Mouse (Mus musculus) forebrain, embryonic 16.5 days (tissue): ENCODE results near the gene Tmtc2. TPM values are rescaled to one million over a fixed set of nuclear protein-coding genes. Genes with fewer than 3 reads are reported as not detected.

ENCODE experiments used
- ATAC-seq: fragments of 200-750 bp; cut with Nextera tagmentation; 2 replicates; pipeline ENCODE4 v1.8.0; 2017; ENCODE audit warnings: mild to moderate bottlenecking, moderate library complexity
- H3K27ac ChIP-seq: fragments of 300-500 bp; sonication (generic); 2 replicates; pipeline ENCODE4 v1.5.1; 2014; ENCODE audit warnings: low read length, control low read depth
- H3K27me3 ChIP-seq: fragments of 300-500 bp; sonication (generic); replicated peaks from 2 replicates; pipeline ENCODE4 v1.6.1; 2014; ENCODE audit warnings: low read length; ENCODE audit not compliant: control insufficient read depth, insufficient read depth
- H3K36me3 ChIP-seq: fragments of 300-500 bp; sonication (generic); 2 replicates; pipeline ENCODE4 v1.6.1; 2014; ENCODE audit not compliant: control insufficient read depth, insufficient read depth
- H3K4me1 ChIP-seq: fragments of 300-500 bp; sonication (generic); replicated peaks from 2 replicates; pipeline ENCODE4 v1.6.1; 2014; ENCODE audit warnings: low read length; ENCODE audit not compliant: control insufficient read depth, insufficient read depth
- H3K4me2 ChIP-seq: fragments of 300-500 bp; sonication (generic); 2 replicates; pipeline ENCODE4 v1.6.1; 2014; ENCODE audit warnings: mild to moderate bottlenecking, low read length, control low read depth
- H3K4me3 ChIP-seq: fragments of 300-500 bp; sonication (generic); replicated peaks from 2 replicates; pipeline ENCODE4 v1.5.1; 2014; ENCODE audit warnings: mild to moderate bottlenecking, low read length, control low read depth
- H3K9ac ChIP-seq: fragments of 300-500 bp; sonication (generic); replicated peaks from 2 replicates; pipeline ENCODE4 v1.6.1; 2014; ENCODE audit warnings: low read depth, low read length, control low read depth
- H3K9me3 ChIP-seq: fragments of 300-500 bp; sonication (generic); 2 replicates; pipeline ENCODE4 v1.6.1; 2016; ENCODE audit warnings: low read length; ENCODE audit not compliant: control insufficient read depth
- whole genome bisulfite sequencing: fragments of 180-500 bp; shearing (Covaris S2); extraction: QIAGEN DNeasy Blood & Tissue Kit; methylation state at CpG from one replicate; pipeline ENCODE4 v1.1.7; 2014; 5-methylcytosine and 5-hydroxymethylcytosine counted together
- polyA plus RNA-seq: library from polyadenylated mRNA; unstranded; fragments of >200 nt; fragmentation: Nextera tagmentation; extraction: Ambion mirVana; gene quantifications from 2 replicates; pipeline ENCODE4 v1.2.1, GENCODE M21; 2015

The Tmtc2 gene
- polyA plus RNA-seq, 1 experiment from 2014 or later = 7.2 TPM

DNA sequence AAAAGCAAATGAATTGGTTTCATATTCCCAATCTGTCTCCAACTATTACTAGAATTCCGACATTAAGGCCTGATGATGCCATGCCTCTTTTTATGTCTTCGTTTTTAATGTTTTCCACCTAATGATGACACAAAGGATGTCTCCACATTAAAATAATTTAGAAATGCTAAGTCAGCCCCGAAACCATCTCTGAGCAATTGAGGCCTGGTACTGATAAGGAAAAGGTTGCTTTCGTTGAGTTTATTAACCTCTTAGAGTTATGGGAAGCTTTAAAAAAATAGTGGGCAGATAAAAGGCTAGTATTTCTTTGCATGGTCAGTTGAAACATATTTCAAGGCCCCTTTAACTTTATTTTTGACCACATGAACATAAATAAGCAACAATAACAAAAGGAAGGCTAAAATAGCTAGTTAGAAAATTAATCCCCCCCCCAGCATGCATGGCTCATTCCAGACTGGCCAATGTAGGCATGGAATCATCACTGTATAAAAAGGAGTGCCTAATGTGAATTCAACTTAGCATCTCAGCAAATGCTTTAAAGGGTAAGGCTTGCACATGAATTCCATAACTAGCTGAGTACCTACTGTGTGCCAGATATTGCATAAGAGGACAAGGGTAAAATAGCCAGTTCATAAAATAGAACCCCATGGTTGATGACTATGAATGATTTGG, 168.3 kb downstream of the Tmtc2 start:
- no peak overlapping the region for H3K27ac ChIP-seq
- no peak overlapping the region for H3K9ac ChIP-seq
- ATAC-seq = no peak
- no peaks in the 10 kb centered on the region for H3K36me3 ChIP-seq
- no peak overlapping the region for H3K4me3 ChIP-seq
- no peak overlapping the region for H3K4me2 ChIP-seq
- no peaks in the 10 kb centered on the region for H3K9me3 ChIP-seq
- WGBS = 98% methylated on average over 4 of the region's 4 CpGs
- H3K27me3 ChIP-seq = no peaks in the 10 kb centered on the region
- peaks cover 19% of the 10 kb centered on the region for H3K4me1 ChIP-seq

DNA sequence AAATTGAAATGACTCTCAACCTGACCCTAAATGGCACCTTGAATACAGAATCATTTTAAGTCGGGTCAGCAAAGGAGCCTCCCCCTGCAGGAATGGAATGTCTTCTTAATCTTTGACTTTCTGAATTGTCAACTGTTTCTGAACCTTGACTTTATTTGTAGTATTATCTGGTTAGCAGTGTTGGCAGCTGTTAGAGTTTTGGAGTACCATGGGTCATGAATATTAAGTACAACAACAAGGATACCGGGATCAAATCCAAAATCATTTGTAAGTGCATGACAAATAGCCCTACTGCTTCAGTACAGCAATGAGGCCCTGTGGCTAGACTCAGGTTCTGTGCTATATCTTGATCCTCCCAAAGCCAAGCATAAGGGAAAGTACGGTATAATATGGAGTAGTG, 170.3 kb downstream of the Tmtc2 start:
- no peak for ATAC-seq
- Histone ChIP-seq H3K4me3 (no peak overlapping the region), H3K9me3 (no peaks in the 10 kb centered on the region), H3K27me3 (no peaks in the 10 kb centered on the region), H3K27ac (no peak overlapping the region), H3K36me3 (no peaks in the 10 kb centered on the region), H3K4me1 (peaks cover 19% of the 10 kb centered on the region), H3K9ac (no peak overlapping the region), H3K4me2 (no peak overlapping the region)
- WGBS = 66% methylated on average over 3 of the region's 3 CpGs

- Histone ChIP-seq H3K4me1 (peaks cover 19% of the 10 kb centered on the region), H3K36me3 (no peaks in the 10 kb centered on the region), H3K9ac (no peak overlapping the region), H3K27ac (peak overlapping the region; percentile 74), H3K4me3 (peak overlapping the region; percentile 21; the same call in 1 of the 2 replicates), H3K27me3 (no peaks in the 10 kb centered on the region), H3K9me3 (no peaks in the 10 kb centered on the region), H3K4me2 (peak overlapping the region; percentile 47)
- ATAC-seq = peak; percentile 90
- 12% methylated on average over 5 of the region's 5 CpGs for WGBS
Observed at GRCm38 (mm10) chr10:105402481-105402779, 171.8 kb downstream of the Tmtc2 start.

DNA sequence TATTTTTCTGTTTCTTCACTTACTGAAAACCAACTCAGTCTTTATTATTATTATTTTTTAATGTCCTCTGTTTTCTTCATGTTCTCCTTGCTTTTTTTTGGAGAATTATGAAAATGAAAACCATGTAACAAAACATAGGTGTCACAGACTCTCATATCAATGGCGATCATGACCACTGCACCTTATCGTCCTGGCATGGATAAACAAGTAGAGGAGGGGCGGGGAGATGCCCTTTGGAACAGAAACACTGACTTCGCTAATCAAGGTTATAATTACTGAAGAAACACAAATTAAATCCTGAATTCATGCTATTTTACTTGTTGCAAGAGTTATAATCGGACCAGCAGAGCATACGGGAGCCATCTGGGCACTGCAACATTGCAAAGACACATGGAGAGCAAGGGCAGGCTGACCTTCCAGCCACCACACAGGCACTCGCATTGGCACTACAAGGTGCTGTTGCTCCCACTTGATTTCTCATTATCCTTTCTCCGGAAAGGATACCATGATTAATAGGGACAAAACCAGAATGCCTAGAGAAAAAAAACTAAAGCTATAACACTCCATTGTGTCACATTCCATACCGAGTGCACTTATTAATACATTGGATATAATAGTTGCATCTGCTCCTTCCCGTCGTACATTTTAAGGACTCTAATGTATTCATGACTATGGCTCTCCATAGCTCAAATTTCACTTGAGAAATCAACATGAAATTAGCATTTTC, 172.3 kb downstream of the Tmtc2 start:
- Histone ChIP-seq H3K27me3 (no peaks in the 10 kb centered on the region), H3K9me3 (no peaks in the 10 kb centered on the region), H3K4me1 (peaks cover 19% of the 10 kb centered on the region), H3K27ac (peak overlapping the region; percentile 74), H3K4me2 (peak overlapping the region; percentile 47), H3K36me3 (no peaks in the 10 kb centered on the region), H3K4me3 (peak overlapping the region; percentile 21; the same call in 1 of the 2 replicates), H3K9ac (no peak overlapping the region)
- 37% methylated on average over 11 of the region's 11 CpGs for WGBS
- ATAC-seq = peak; percentile 76

DNA sequence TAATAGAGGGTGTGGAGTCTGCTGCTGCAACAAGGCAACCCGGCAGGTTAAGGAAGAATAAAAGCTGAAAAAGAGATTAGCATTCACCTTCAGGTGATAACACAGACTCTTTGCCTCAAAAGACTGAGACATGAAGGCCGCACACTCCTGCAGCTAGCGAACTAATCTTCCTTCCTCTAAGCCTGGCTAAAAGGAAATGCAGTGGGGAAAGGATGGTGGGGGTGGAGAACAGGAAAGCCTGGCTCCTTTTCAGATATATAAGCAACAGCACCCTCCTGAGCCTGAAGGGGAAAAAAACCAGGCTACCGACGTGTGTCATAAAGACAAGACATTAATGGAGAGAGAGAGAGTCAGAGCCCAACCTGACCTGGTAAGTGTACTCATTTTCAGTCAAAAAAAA, 174.9 kb downstream of the Tmtc2 start:
- Histone ChIP-seq H3K9me3 (peaks cover 2% of the 10 kb centered on the region), H3K36me3 (no peaks in the 10 kb centered on the region), H3K9ac (no peak overlapping the region), H3K4me1 (peaks cover 18% of the 10 kb centered on the region), H3K4me3 (no peak overlapping the region), H3K27ac (no peak overlapping the region), H3K4me2 (no peak overlapping the region), H3K27me3 (no peaks in the 10 kb centered on the region)
- 38% methylated on average over 5 of the region's 5 CpGs for WGBS
- ATAC-seq = no peak

GRCm38 (mm10) chr10:105384065-105384464, 190.2 kb downstream of the Tmtc2 start:
- WGBS = 14% methylated on average over 4 of the region's 4 CpGs
- Histone ChIP-seq H3K9ac (no peak overlapping the region), H3K27ac (no peak overlapping the region), H3K4me1 (peaks cover 16% of the 10 kb centered on the region), H3K4me2 (no peak overlapping the region), H3K36me3 (no peaks in the 10 kb centered on the region), H3K27me3 (no peaks in the 10 kb centered on the region), H3K9me3 (no peaks in the 10 kb centered on the region), H3K4me3 (no peak overlapping the region)
- ATAC-seq = peak; percentile 54

DNA sequence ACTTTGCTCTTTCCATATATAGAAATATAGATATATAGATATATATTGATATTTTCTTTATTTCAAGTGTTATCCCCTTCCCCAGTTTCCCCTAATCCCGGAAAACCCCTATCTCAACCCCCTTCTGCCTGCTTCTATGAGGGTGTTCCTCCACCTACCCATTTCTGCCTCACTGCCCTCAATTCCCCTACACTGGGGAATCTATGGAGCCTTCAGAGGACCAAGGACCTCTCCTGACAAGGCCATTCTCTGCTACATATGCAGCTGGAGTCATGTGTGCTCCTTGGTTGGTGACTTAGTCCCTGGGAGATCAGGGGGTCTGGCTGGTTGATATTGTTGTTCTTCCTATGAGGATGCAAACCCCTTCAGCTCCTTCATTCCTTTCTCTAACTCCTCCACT, 192.5 kb downstream of the Tmtc2 start:
- H3K27ac ChIP-seq = no peak overlapping the region
- no peak overlapping the region for H3K4me2 ChIP-seq
- H3K27me3 ChIP-seq = no peaks in the 10 kb centered on the region
- H3K9me3 ChIP-seq = no peaks in the 10 kb centered on the region
- H3K4me3 ChIP-seq = no peak overlapping the region
- WGBS = 5% methylated on average over 1 of the region's 1 CpGs
- H3K4me1 ChIP-seq = peaks cover 16% of the 10 kb centered on the region
- no peak overlapping the region for H3K9ac ChIP-seq
- ATAC-seq = no peak
- H3K36me3 ChIP-seq = no peaks in the 10 kb centered on the region

- Histone ChIP-seq H3K9ac (no peak overlapping the region), H3K36me3 (no peaks in the 10 kb centered on the region), H3K9me3 (no peaks in the 10 kb centered on the region), H3K4me3 (no peak overlapping the region), H3K27ac (no peak overlapping the region), H3K4me2 (no peak overlapping the region), H3K27me3 (no peaks in the 10 kb centered on the region), H3K4me1 (peaks cover 16% of the 10 kb centered on the region)
- peak; percentile 76 for ATAC-seq
- 6% methylated on average over 5 of the region's 5 CpGs for WGBS
Observed at GRCm38 (mm10) chr10:105381202-105381601, 193.0 kb downstream of the Tmtc2 start.

DNA sequence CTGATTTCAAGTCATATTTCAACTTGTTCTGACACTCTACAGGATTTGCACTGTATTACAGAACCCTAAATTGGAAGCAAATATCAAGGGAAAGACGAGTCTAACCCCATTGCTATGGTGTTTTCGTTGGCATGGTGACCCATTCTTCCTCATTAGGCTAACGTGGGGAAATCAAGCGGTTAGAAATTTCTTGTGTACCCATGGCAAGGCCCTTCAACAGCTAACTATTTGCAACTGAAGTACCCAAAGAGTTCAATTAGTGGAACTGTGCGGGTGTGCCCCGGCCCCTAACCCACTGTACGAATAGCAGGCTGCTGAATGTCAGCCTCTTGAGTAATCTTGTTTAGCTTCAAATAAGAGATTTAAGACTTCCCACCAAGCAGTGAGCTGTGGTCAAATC, 193.7 kb downstream of the Tmtc2 start:
- no peak overlapping the region for H3K27ac ChIP-seq
- peak; percentile 92 for ATAC-seq

More for the DNA sequence above, 193.7 kb downstream of the Tmtc2 start:
- WGBS = 4% methylated on average over 7 of the region's 7 CpGs
- Histone ChIP-seq H3K4me3 (no peak overlapping the region), H3K36me3 (no peaks in the 10 kb centered on the region), H3K4me1 (peaks cover 16% of the 10 kb centered on the region), H3K4me2 (no peak overlapping the region), H3K9me3 (no peaks in the 10 kb centered on the region), H3K9ac (no peak overlapping the region), H3K27me3 (no peaks in the 10 kb centered on the region)
